Mouse (Mus musculus) G1E-ER4 (cell line): ENCODE data around the gene Atpaf2. TPM values are rescaled to one million over a fixed set of nuclear protein-coding genes. Genes with fewer than 3 reads are reported as not detected.

Source experiments
- GATA1 ChIP-seq: IDR thresholded peaks from one replicate; pipeline ENCODE4 v1.8.0; 2012; ENCODE audit warnings: low read length, inconsistent platforms
- polyA plus RNA-seq: library from polyadenylated mRNA; stranded (reverse); fragments of >175 nt; gene quantifications from 2 replicates; pipeline ENCODE4 v1.2.3, GENCODE M21; 2012

Atpaf2 gene
- polyA plus RNA-seq, 1 experiment: 117 TPM

GRCm38 (mm10) chr11:60416963-60417716 is 1.1 kb downstream of the Atpaf2 start, which contains the start of gene Gid4:
Gid4 (plus strand) TSS chr11:60417145.
- no peak for TF ChIP-seq GATA1

- TF ChIP-seq GATA1: no peak
Observed at GRCm38 (mm10) chr11:60416590-60416962, 1.7 kb downstream of the Atpaf2 start.

- no peak for TF ChIP-seq GATA1
Observed at GRCm38 (mm10) chr11:60412921-60413320, 5.3 kb downstream of the Atpaf2 start.

GRCm38 (mm10) chr11:60412173-60412572 is 6.1 kb downstream of the Atpaf2 start:
- no peak for TF ChIP-seq GATA1

- TF ChIP-seq GATA1: no peak
Observed at GRCm38 (mm10) chr11:60406606-60407005, 11.7 kb downstream of the Atpaf2 start.

GRCm38 (mm10) chr11:60397172-60397571 is 21.1 kb downstream of the Atpaf2 start:
- TF ChIP-seq GATA1: no peak

GRCm38 (mm10) chr11:60396546-60396945 is 21.7 kb downstream of the Atpaf2 start:
- TF ChIP-seq GATA1: no peak

- no peak for TF ChIP-seq GATA1
Observed at GRCm38 (mm10) chr11:60391346-60391745, 26.9 kb downstream of the Atpaf2 start.

- TF ChIP-seq GATA1: no peak
Observed at GRCm38 (mm10) chr11:60387944-60388343, 30.3 kb downstream of the Atpaf2 start.

GRCm38 (mm10) chr11:60385946-60386345 is 32.3 kb downstream of the Atpaf2 start:
- no peak for TF ChIP-seq GATA1

- TF ChIP-seq GATA1: no peak
Observed at GRCm38 (mm10) chr11:60384762-60385421, 33.4 kb downstream of the Atpaf2 start.

- TF ChIP-seq GATA1: no peak
Observed at GRCm38 (mm10) chr11:60383518-60383917, 34.7 kb downstream of the Atpaf2 start.

- no peak for TF ChIP-seq GATA1
Observed at GRCm38 (mm10) chr11:60374481-60374880, 43.8 kb downstream of the Atpaf2 start.

- no peak for TF ChIP-seq GATA1
Observed at GRCm38 (mm10) chr11:60370431-60370830, 47.8 kb downstream of the Atpaf2 start.

GRCm38 (mm10) chr11:60369448-60369847 is 48.8 kb downstream of the Atpaf2 start:
- no peak for TF ChIP-seq GATA1

- TF ChIP-seq GATA1: no peak
Observed at GRCm38 (mm10) chr11:60368909-60369308, 49.3 kb downstream of the Atpaf2 start.

- no peak for TF ChIP-seq GATA1
Observed at GRCm38 (mm10) chr11:60367256-60367655, 51.0 kb downstream of the Atpaf2 start.
